Mouse (Mus musculus) left cerebral cortex, postnatal 14 days (tissue): ENCODE results near the gene Gzmm. TPM values are rescaled to one million over a fixed set of nuclear protein-coding genes. Genes with fewer than 3 reads are reported as not detected.

Source experiments
- total RNA-seq, 2 experiments: library from RNA; stranded (reverse); gene quantifications; 2 replicates each; pipeline ENCODE4 v1.2.3; 2021

Gene Gzmm
- total RNA-seq, 2 experiments from 2014 or later = 0.81 to 1.6 TPM

Other genes with a start within 250 kb of the Gzmm start
- gene Vmn2r83, start 220.3 kb upstream of the Gzmm start, total RNA-seq = not detected
- gene Plpp2, start 155.2 kb upstream of the Gzmm start, total RNA-seq = 1 to 10 TPM; 2.5 to 3.3 TPM
- gene Mier2, start 133.8 kb upstream of the Gzmm start, total RNA-seq = 10 to 100 TPM; 41.7 to 51.4 TPM
- under 1 TPM in 1 of 2 experiments, not detected in 1; 0.55 TPM for gene Theg, start 101.7 kb upstream of the Gzmm start, total RNA-seq
- 10 to 100 TPM; 14.2 to 15.1 TPM for gene C2cd4c, start 75.0 kb upstream of the Gzmm start, total RNA-seq
- gene Shc2, start 51.1 kb upstream of the Gzmm start, total RNA-seq = 10 to 100 TPM; 49.8 to 50.3 TPM
- under 1 TPM; 0.46 to 0.63 TPM for gene Odf3l2, start 43.3 kb upstream of the Gzmm start, total RNA-seq
- gene Madcam1, start 24.5 kb upstream of the Gzmm start, total RNA-seq = under 1 TPM in 1 of 2 experiments, not detected in 1; 0.23 TPM
- gene Tpgs1, start 19.7 kb upstream of the Gzmm start, total RNA-seq = 10 to 100 TPM; 71.9 to 77.9 TPM
- gene Cdc34, start 6.8 kb upstream of the Gzmm start, total RNA-seq = 10 to 100 TPM; 64.2 to 70.3 TPM
- gene Bsg, start 15.5 kb downstream of the Gzmm start, total RNA-seq = 100 to 1,000 TPM; 785 to 820 TPM
- gene Hcn2, start 27.6 kb downstream of the Gzmm start, total RNA-seq = 10 to 100 TPM; 93.4 to 99.2 TPM
- 10 to 100 TPM; 43.8 to 45.4 TPM for gene Polrmt, start 57.6 kb downstream of the Gzmm start, total RNA-seq
- gene Fgf22, start 66.1 kb downstream of the Gzmm start, total RNA-seq = 1 to 10 TPM; 1.4 to 2.1 TPM
- 10 to 100 TPM; 95.4 to 97.1 TPM for gene Rnf126, start 77.9 kb downstream of the Gzmm start, total RNA-seq
- 1 to 10 TPM; 1.7 to 2.2 TPM for gene Fstl3, start 88.3 kb downstream of the Gzmm start, total RNA-seq
- gene Prss57, start 101.9 kb downstream of the Gzmm start, total RNA-seq = 1 to 10 TPM in 1 of 2 experiments, under 1 TPM in 1; 0.17 to 1.1 TPM
- 100 to 1,000 TPM; 398 to 410 TPM for gene Palm, start 104.6 kb downstream of the Gzmm start, total RNA-seq
- gene Misp, start 132.0 kb downstream of the Gzmm start, total RNA-seq = under 1 TPM; 0.59 to 0.72 TPM
- 10 to 100 TPM; 52.1 to 61.1 TPM for gene Ptbp1, start 165.4 kb downstream of the Gzmm start, total RNA-seq
- 1 to 10 TPM; 2.3 to 3.1 TPM for gene Prtn3, start 185.5 kb downstream of the Gzmm start, total RNA-seq
- 10 to 100 TPM; 68.3 to 71.2 TPM for gene Plppr3, start 185.6 kb downstream of the Gzmm start, total RNA-seq
- not detected for gene Elane, start 197.2 kb downstream of the Gzmm start, total RNA-seq
- gene Cfd, start 201.8 kb downstream of the Gzmm start, total RNA-seq = not detected
- gene Med16, start 219.9 kb downstream of the Gzmm start, total RNA-seq = 10 to 100 TPM; 55.0 to 66.5 TPM
- not detected for gene Gm26602, start 221.8 kb downstream of the Gzmm start, total RNA-seq
- gene Kiss1r, start 228.0 kb downstream of the Gzmm start, total RNA-seq = 1 to 10 TPM; 5.7 to 7.6 TPM
- gene R3hdm4, start 232.2 kb downstream of the Gzmm start, total RNA-seq = 100 to 1,000 TPM; 438 to 440 TPM
- 1 to 10 TPM; 5.4 to 7.0 TPM for gene Arid3a, start 238.0 kb downstream of the Gzmm start, total RNA-seq